Mouse (Mus musculus) heart, embryonic 14.5 days (tissue): ENCODE measurements at regions not wholly inside any gene's neighbourhood (a gene's known extent, or its start where the extent isn't known, plus 50 kb on each side); places are given as distances from the start of the nearest gene placed in this dataset.

ENCODE experiments used
- ATAC-seq: fragments of 200-750 bp; cut with Nextera tagmentation; 2 replicates; pipeline ENCODE4 v1.8.0; 2017; ENCODE audit warnings: low read depth, moderate TSS enrichment; ENCODE audit not compliant: insufficient number of reproducible peaks, insufficient read depth, low FRiP score
- H3K27ac ChIP-seq, 2 experiments: fragments of 200-500 bp in 1 of 2; fragments of 300-500 bp in 1 of 2; sonication (generic) in 1 of 2; replicated peaks in 1 of 2; 2 replicates each; pipeline ENCODE4 v1.5.1; 2012 to 2014; ENCODE audit warnings: low read depth in 2 of 2, low read length in 2 of 2, control low read depth in 1 of 2, mild to moderate bottlenecking in 1 of 2, mixed read lengths in 1 of 2; ENCODE audit not compliant: control insufficient read depth in 1 of 2, insufficient read depth in 1 of 2
- H3K27me3 ChIP-seq: fragments of 300-500 bp; sonication (generic); 2 replicates; pipeline ENCODE4 v1.6.1; 2014; ENCODE audit warnings: mild to moderate bottlenecking, low read length, control low read depth; ENCODE audit not compliant: control insufficient read depth, insufficient read depth
- H3K36me3 ChIP-seq: fragments of 300-500 bp; sonication (generic); 2 replicates; pipeline ENCODE4 v1.6.1; 2014; ENCODE audit warnings: mild to moderate bottlenecking, control low read depth, low read length, mixed read lengths; ENCODE audit not compliant: control insufficient read depth, insufficient read depth
- H3K4me1 ChIP-seq, 2 experiments: fragments of 200-500 bp in 1 of 2; fragments of 300-500 bp in 1 of 2; sonication (generic) in 1 of 2; 2 replicates each; pipeline ENCODE4 v1.6.1; 2012 to 2014; ENCODE audit warnings: low read length in 2 of 2, control low read depth in 1 of 2, mixed read lengths in 1 of 2; ENCODE audit not compliant: control insufficient read depth in 2 of 2, insufficient read depth in 2 of 2
- H3K4me2 ChIP-seq: fragments of 300-500 bp; sonication (generic); 2 replicates; pipeline ENCODE4 v1.6.1; 2014; ENCODE audit warnings: mild to moderate bottlenecking, low read length
- H3K4me3 ChIP-seq, 2 experiments: fragments of 200-500 bp in 1 of 2; fragments of 300-500 bp in 1 of 2; sonication (generic) in 1 of 2; 2 replicates each; pipeline ENCODE4 v1.5.1; 2012 to 2014; ENCODE audit warnings: low read length in 2 of 2, mild to moderate bottlenecking in 2 of 2, control low read depth in 1 of 2, low read depth in 1 of 2, moderate library complexity in 1 of 2; ENCODE audit not compliant: control insufficient read depth in 1 of 2, insufficient read depth in 1 of 2
- H3K9ac ChIP-seq: fragments of 300-500 bp; sonication (generic); 2 replicates; pipeline ENCODE4 v1.6.1; 2014; ENCODE audit warnings: mild to moderate bottlenecking, low read length
- H3K9me3 ChIP-seq: fragments of 300-500 bp; sonication (generic); 2 replicates; pipeline ENCODE4 v1.6.1; 2016; ENCODE audit warnings: low read length, control low read depth; ENCODE audit not compliant: control insufficient read depth
- WGBS: fragments of 180-500 bp; shearing (Covaris S2); extraction: QIAGEN DNeasy Blood & Tissue Kit; methylation state at CpG from one replicate; pipeline ENCODE4 v1.1.7; 2014; 5-methylcytosine and 5-hydroxymethylcytosine counted together

DNA sequence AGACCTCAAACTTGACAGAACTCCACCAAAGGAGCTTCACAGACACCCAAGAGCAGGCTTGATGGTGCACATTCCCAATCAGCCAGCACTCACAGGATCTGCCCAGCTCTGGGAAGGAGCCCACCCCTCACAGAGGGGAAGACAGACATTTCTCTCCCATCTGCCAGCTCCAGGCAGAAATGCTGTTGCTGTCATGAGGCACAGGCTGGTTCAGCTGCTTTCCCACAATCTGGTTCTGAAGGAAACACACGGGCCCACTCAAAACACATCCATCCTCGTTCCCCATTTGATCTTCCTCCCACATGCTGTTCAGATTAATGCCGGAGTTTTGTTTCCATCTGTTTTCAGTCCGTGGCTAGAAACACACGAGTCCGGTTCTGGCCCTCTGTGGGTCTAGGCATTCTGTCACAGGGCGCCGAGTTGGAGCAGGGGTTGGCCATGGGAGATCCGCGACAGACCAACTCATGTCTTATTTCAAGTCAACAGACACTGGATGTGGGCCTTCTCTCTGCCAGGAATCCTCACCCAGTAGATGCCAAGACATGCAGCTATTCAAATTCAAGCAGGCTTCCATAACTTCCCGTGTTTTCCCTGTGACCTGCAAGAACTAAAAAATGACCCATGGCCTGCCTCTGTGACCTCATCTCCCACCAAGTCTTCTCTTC lies 89.9 kb upstream of the Tspan2 start:
- Histone ChIP-seq H3K36me3 (no peaks in the 10 kb centered on the region), H3K9me3 (no peaks in the 10 kb centered on the region), H3K4me1 (no peaks in the 10 kb centered on the region), H3K4me2 (no peak overlapping the region), H3K27me3 (no peaks in the 10 kb centered on the region), H3K9ac (no peak overlapping the region), H3K27ac (no peak overlapping the region), H3K4me3 (no peak overlapping the region)
- ATAC-seq, result no peak
- WGBS, result 84% methylated on average over 11 of the region's 11 CpGs

DNA sequence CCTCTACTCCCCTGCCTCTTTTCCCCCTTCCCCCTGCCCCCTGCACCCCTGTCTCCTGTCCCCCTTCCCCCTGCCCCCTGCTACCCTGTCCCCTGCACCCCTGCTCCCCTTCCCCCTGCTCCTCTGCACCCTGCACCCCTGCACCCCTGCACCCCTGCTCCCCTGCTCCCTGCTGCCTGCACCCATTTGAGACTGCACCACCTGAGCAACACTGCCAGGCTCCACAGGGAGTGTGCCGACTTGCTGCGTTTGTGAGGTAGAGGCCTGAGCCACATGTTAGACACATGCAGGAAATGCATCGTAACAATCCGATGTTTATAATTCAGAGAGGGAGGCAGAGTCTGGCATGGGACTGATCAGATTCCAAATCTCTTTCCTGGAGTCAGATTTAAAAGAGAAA lies 85.9 kb upstream of the Tspan2 start:
- Histone ChIP-seq H3K4me3 (no peak overlapping the region), H3K4me1 (no peaks in the 10 kb centered on the region), H3K4me2 (no peak overlapping the region), H3K36me3 (no peaks in the 10 kb centered on the region), H3K9me3 (no peaks in the 10 kb centered on the region), H3K9ac (no peak overlapping the region), H3K27me3 (no peaks in the 10 kb centered on the region), H3K27ac (no peak overlapping the region)
- WGBS, result 64% methylated on average over 4 of the region's 4 CpGs
- ATAC-seq, result no peak

DNA sequence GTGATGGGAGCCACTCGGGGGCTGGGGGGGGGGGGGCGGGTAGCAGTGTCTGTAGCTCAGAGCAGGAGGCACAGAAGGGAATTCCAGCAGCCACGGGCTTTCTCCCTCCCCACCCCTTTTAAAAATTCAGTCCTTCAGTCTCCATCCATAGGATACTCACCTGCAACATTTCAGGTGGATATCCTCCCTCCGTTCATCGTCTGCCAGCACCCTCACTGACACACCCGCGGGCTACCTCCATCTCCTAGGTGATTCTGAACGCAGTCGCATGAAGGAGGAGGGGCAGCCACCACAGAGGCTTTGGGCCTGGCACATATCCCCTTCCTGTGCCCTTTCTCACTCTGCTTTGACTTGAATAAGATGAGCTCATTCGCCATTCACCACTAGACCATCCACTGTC lies 79.4 kb upstream of the Tspan2 start:
- ATAC-seq, result no peak
- WGBS, result 89% methylated on average over 9 of the region's 10 CpGs
- Histone ChIP-seq H3K36me3 (no peaks in the 10 kb centered on the region), H3K4me2 (no peak overlapping the region), H3K9ac (no peak overlapping the region), H3K9me3 (no peaks in the 10 kb centered on the region), H3K27ac (no peak overlapping the region), H3K4me3 (no peak overlapping the region), H3K4me1 (no peaks in the 10 kb centered on the region), H3K27me3 (no peaks in the 10 kb centered on the region)

DNA sequence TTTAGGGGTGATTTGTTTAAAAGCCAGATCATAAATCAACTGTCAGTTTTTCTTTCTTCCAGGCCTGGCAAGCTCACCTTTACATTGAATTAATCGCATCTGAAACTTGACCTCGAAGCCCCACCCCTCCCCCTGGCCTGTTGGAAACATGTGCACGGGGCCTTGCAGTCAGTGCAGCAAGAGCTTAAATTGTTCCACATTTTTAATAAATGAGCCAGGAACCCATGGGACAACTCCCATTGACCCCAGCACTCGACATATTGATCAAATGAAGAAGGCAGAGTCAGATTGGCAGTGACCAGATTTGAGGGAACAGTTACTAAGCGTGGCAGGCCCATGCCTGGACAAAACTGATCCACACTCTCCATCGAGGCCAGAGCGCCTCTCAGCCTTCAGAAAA lies 77.2 kb upstream of the Tspan2 start:
- Histone ChIP-seq H3K27ac (no peak overlapping the region), H3K27me3 (no peaks in the 10 kb centered on the region), H3K36me3 (no peaks in the 10 kb centered on the region), H3K4me3 (no peak overlapping the region), H3K4me2 (no peak overlapping the region), H3K9me3 (no peaks in the 10 kb centered on the region), H3K9ac (no peak overlapping the region), H3K4me1 (no peaks in the 10 kb centered on the region)
- WGBS, result 85% methylated on average over 7 of the region's 7 CpGs
- no peak for ATAC-seq

DNA sequence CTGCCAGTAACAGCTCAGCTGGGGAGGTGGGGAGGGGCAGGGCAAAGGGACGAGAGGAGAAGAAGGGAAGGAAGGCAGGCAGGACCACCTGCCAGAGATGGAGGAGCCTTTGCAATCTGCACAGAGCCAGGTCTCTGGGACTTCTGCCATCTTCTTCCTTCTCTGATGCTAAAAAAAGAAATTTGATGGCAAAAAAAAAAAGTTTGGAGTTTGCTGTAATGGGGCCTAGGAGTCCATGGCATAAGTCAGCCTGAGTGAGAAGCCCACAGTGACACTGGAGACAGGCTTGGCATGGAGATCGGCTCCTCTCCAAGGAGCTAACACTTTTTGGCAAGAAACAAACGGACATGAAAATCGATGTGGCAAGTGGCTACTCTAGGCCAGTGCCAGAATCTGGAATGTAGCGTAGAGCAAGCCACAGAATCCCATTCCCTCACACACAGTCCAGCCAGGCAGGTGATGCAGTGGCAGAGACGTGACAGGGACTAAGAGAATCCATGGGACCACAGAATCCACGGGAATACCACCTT lies 76.7 kb upstream of the Tspan2 start:
- Histone ChIP-seq H3K4me1 (no peaks in the 10 kb centered on the region), H3K27me3 (no peaks in the 10 kb centered on the region), H3K9ac (no peak overlapping the region), H3K4me3 (no peak overlapping the region), H3K4me2 (no peak overlapping the region), H3K9me3 (no peaks in the 10 kb centered on the region), H3K27ac (no peak overlapping the region), H3K36me3 (no peaks in the 10 kb centered on the region)
- 81% methylated on average over 7 of the region's 7 CpGs for WGBS
- no peak for ATAC-seq

DNA sequence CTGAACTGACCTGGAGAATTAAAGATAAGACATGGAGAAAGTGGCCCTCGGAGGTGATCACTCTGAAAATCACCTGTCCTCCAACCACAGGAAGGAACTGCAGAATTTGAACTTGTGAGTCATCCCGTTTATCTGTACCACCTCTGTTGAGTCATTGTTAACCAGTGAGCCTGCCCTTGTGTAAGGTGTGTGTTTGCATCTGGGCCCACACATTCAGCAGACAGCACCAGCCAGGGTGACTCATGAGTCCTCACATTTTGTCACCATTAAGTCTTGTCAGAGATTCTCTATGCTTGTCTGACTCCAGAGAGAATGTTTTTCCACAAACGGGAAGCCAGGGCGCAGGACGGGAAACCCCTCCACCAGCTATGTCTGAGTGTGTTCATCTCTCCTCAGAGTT lies 75.0 kb upstream of the Tspan2 start:
- 0 out of 2 replicates have a peak, but pooled peaks cover 4% of the 10 kb centered on the region for H3K27me3 ChIP-seq
- no peaks in the 10 kb centered on the region for H3K36me3 ChIP-seq
- H3K9ac ChIP-seq, result no peak overlapping the region
- WGBS, result 68% methylated on average over 5 of the region's 5 CpGs
- no peak overlapping the region for H3K27ac ChIP-seq
- no peak for ATAC-seq
- H3K4me1 ChIP-seq, result peaks cover under 1 to 2% of the 10 kb centered on the region in 2 experiments; a peak in 2 of 4 replicates
- no peak overlapping the region for H3K4me2 ChIP-seq
- no peak overlapping the region for H3K4me3 ChIP-seq
- no peaks in the 10 kb centered on the region for H3K9me3 ChIP-seq

DNA sequence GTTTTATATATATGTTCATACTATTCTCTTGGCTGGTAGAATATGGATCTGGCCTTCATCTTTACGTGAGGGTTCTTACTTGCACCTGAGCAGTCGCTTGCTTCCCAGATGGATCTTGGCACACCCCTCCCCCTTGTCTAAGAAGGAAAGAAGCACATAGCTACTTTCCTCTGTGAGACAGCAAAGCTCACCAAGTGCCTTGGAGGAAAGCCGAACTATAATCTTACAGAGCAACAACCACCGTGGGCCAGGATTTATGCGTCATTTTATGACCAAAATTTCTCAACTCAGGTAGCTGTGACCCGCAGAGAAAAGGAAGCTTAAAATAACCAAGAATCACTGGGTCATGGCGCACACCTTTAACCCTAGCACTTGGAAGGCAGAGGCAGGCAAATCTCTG lies 73.0 kb upstream of the Tspan2 start:
- no peak for ATAC-seq
- H3K4me3 ChIP-seq, result no peak overlapping the region
- 92% methylated on average over 7 of the region's 7 CpGs for WGBS
- no peak overlapping the region for H3K9ac ChIP-seq
- H3K4me1 ChIP-seq, result peaks cover 7 to 12% of the 10 kb centered on the region in 2 experiments; a peak in 3 of 4 replicates
- H3K9me3 ChIP-seq, result no peaks in the 10 kb centered on the region
- H3K4me2 ChIP-seq, result no peak overlapping the region
- no peaks in the 10 kb centered on the region for H3K36me3 ChIP-seq
- H3K27me3 ChIP-seq, result 0 out of 2 replicates have a peak, but pooled peaks cover 4% of the 10 kb centered on the region
- H3K27ac ChIP-seq, result no peak overlapping the region

DNA sequence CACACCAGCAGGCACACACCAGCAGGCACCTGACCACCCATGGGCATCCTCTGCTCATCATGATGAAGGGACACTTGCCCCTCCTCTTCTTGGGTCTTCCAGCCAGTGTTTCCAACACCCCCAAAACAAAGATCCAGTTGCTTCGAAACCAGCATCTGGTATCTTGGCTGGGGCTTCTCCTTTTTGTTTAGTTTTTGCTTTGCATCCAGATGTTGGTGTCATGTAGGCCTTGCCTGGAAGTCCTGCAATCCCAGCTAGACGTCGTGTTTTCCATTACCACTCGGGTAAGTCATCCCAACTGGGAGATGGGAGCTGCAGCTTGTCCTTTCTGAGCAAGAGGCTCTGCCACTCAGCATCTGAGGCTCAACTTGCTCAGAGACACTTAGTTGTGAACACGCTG lies 70.6 kb upstream of the Tspan2 start:
- H3K36me3 ChIP-seq, result no peaks in the 10 kb centered on the region
- H3K27me3 ChIP-seq, result 0 out of 2 replicates have a peak, but pooled peaks cover 4% of the 10 kb centered on the region
- no peak overlapping the region for H3K27ac ChIP-seq
- H3K4me3 ChIP-seq, result no peak overlapping the region
- no peak overlapping the region for H3K4me2 ChIP-seq
- 87% methylated on average over 5 of the region's 5 CpGs for WGBS
- ATAC-seq, result no peak
- no peak overlapping the region for H3K9ac ChIP-seq
- no peaks in the 10 kb centered on the region for H3K9me3 ChIP-seq
- H3K4me1 ChIP-seq, result peaks cover 7 to 16% of the 10 kb centered on the region in 2 experiments; a peak in 3 of 4 replicates
